Mouse (Mus musculus) heart, embryonic 13.5 days (tissue): ENCODE data around the gene Tmem192. TPM values are rescaled to one million over a fixed set of nuclear protein-coding genes. Genes with fewer than 3 reads are reported as not detected.

ENCODE experiments used
- ATAC-seq: fragments of 200-750 bp; cut with Nextera tagmentation; 2 replicates; pipeline ENCODE4 v1.8.0; 2017; ENCODE audit warnings: moderate TSS enrichment; ENCODE audit not compliant: insufficient number of reproducible peaks, low FRiP score, low TSS enrichment; ENCODE audit errors: extremely low read depth
- H3K27ac ChIP-seq: fragments of 300-500 bp; sonication (generic); replicated peaks from 2 replicates; pipeline ENCODE4 v1.5.1; 2015; ENCODE audit warnings: moderate library complexity, mild to moderate bottlenecking, inconsistent platforms
- H3K27me3 ChIP-seq: fragments of 300-500 bp; sonication (generic); replicated peaks from 2 replicates; pipeline ENCODE4 v1.6.1; 2015; ENCODE audit warnings: mild to moderate bottlenecking, inconsistent platforms
- H3K36me3 ChIP-seq: fragments of 300-500 bp; sonication (generic); 2 replicates; pipeline ENCODE4 v1.6.1; 2015; ENCODE audit warnings: mild to moderate bottlenecking, inconsistent platforms
- H3K4me1 ChIP-seq: fragments of 300-500 bp; sonication (generic); 2 replicates; pipeline ENCODE4 v1.6.1; 2015; ENCODE audit warnings: inconsistent platforms
- H3K4me2 ChIP-seq: fragments of 300-500 bp; sonication (generic); 2 replicates; pipeline ENCODE4 v1.6.1; 2015; ENCODE audit warnings: inconsistent platforms, mild to moderate bottlenecking, moderate library complexity
- H3K4me3 ChIP-seq: fragments of 300-500 bp; sonication (generic); 2 replicates; pipeline ENCODE4 v1.5.1; 2015; ENCODE audit warnings: moderate library complexity, mild to moderate bottlenecking, inconsistent platforms
- H3K9ac ChIP-seq: fragments of 300-500 bp; sonication (generic); 2 replicates; pipeline ENCODE4 v1.6.1; 2015; ENCODE audit warnings: inconsistent platforms, mild to moderate bottlenecking, moderate library complexity
- H3K9me3 ChIP-seq: fragments of 300-500 bp; sonication (generic); 2 replicates; pipeline ENCODE4 v1.6.1; 2016; ENCODE audit warnings: inconsistent platforms
- WGBS: fragments of 180-500 bp; shearing (Covaris S2); methylation state at CpG from one replicate; pipeline ENCODE4 v1.1.7; 2015; ENCODE audit warnings: mixed read lengths; 5-methylcytosine and 5-hydroxymethylcytosine counted together
- polyA plus RNA-seq: library from polyadenylated mRNA; unstranded; fragments of >200 nt; fragmentation: Nextera tagmentation; extraction: Ambion mirVana; gene quantifications from 2 replicates; pipeline ENCODE4 v1.2.1, GENCODE M21; 2015

The Tmem192 gene
- polyA plus RNA-seq, 1 experiment from 2014 or later = 24.0 TPM

- H3K4me1 ChIP-seq = no peaks in the 10 kb centered on the region
- ATAC-seq = no peak
- no peak overlapping the region for H3K4me3 ChIP-seq
- no peaks in the 10 kb centered on the region for H3K9me3 ChIP-seq
- no peak overlapping the region for H3K27ac ChIP-seq
- 80% methylated on average over 6 of the region's 6 CpGs for WGBS
- H3K27me3 ChIP-seq = no peaks in the 10 kb centered on the region
- H3K36me3 ChIP-seq = no peaks in the 10 kb centered on the region
- no peak overlapping the region for H3K4me2 ChIP-seq
- no peak overlapping the region for H3K9ac ChIP-seq
These were observed 18.0 kb upstream of the Tmem192 start for GRCm38 (mm10) chr8:64928938-64929337.

DNA sequence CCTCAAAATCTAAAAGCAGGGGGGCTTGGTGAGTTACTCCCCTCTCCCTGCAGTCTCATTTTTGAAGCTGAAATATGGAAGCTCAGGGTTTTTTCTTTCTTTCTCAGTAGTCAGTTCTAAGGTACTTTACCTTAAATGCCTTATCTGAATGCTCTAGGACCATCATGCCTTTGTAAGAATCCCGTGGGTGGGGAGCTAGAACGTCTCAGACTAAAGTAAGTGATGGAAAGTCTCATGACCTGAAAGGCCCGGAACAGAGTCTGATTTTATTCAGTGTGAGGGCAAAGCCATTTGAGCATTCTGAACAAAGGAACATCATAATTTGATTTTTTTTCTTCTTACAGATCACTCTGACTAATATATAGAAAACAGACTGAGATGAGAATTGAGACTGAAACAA, 12.0 kb upstream of the Tmem192 start:
- Histone ChIP-seq H3K27ac (no peak overlapping the region), H3K27me3 (no peaks in the 10 kb centered on the region), H3K4me1 (no peaks in the 10 kb centered on the region), H3K9ac (no peak overlapping the region), H3K36me3 (no peaks in the 10 kb centered on the region), H3K4me2 (no peak overlapping the region), H3K9me3 (no peaks in the 10 kb centered on the region), H3K4me3 (no peak overlapping the region)
- ATAC-seq = no peak
- WGBS = 57% methylated on average over 3 of the region's 3 CpGs

DNA sequence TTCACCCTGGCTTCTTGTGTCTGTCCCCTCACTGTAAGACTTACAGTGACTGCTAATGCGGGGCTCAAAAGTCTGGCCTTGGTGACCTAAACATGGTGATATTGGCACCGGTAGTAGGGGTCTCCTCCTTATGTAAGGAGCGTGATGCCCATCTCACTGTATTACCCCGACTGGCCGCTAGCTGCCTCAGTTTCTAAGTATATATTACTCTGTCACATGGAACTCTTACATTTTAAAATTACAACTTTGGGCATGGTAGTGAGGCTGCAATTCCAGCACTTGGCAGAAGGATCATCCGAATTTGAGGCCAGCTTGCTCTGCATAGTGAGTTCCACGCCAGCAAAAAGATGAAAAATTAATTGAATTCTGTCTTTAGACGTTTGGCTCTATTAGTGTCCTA, 6.0 kb upstream of the Tmem192 start:
- no peaks in the 10 kb centered on the region for H3K36me3 ChIP-seq
- peaks cover 24% of the 10 kb centered on the region for H3K27me3 ChIP-seq
- WGBS = 71% methylated on average over 8 of the region's 8 CpGs
- no peaks in the 10 kb centered on the region for H3K4me1 ChIP-seq
- no peak overlapping the region for H3K4me3 ChIP-seq
- H3K9ac ChIP-seq = no peak overlapping the region
- no peak for ATAC-seq
- H3K27ac ChIP-seq = no peak overlapping the region
- no peak overlapping the region for H3K4me2 ChIP-seq
- H3K9me3 ChIP-seq = no peaks in the 10 kb centered on the region

- 12% methylated on average over 9 of the region's 9 CpGs for WGBS
- no peaks in the 10 kb centered on the region for H3K4me1 ChIP-seq
- H3K4me2 ChIP-seq = no peak overlapping the region
- peaks cover 24% of the 10 kb centered on the region for H3K27me3 ChIP-seq
- no peak overlapping the region for H3K27ac ChIP-seq
- no peaks in the 10 kb centered on the region for H3K9me3 ChIP-seq
- no peak overlapping the region for H3K9ac ChIP-seq
- no peaks in the 10 kb centered on the region for H3K36me3 ChIP-seq
- no peak for ATAC-seq
- no peak overlapping the region for H3K4me3 ChIP-seq
These were observed 5.5 kb upstream of the Tmem192 start for GRCm38 (mm10) chr8:64941495-64941894.

- Histone ChIP-seq H3K36me3 (no peaks in the 10 kb centered on the region), H3K9me3 (no peaks in the 10 kb centered on the region), H3K4me3 (no peak overlapping the region), H3K27me3 (peaks cover 24% of the 10 kb centered on the region), H3K27ac (no peak overlapping the region), H3K4me2 (no peak overlapping the region), H3K4me1 (peaks cover 3% of the 10 kb centered on the region; the same call in 1 of the 2 replicates), H3K9ac (no peak overlapping the region)
- no peak for ATAC-seq
- WGBS = 12% methylated on average over 5 of the region's 5 CpGs
These were observed 4.0 kb upstream of the Tmem192 start for GRCm38 (mm10) chr8:64942946-64943345.

DNA sequence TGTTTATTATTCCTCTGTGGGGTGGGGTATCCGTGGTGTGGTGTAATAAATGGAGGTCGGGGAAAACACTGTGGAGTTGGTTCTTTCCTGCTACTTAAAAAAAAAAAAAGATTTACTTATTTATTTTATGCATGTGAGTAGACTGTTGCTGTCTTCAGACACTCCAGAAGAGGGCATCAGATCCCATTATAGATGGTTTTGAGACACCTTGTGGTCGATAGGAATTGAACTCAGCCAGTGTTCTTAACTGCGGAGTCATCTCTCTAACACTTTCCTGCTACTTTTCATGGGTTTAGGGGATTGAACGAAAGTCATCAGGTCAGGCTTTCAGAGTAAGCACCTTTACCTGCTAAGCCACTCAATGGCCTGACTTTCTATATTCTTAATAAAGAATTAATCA, 2.2 kb upstream of the Tmem192 start:
- ATAC-seq = no peak
- WGBS = 20% methylated on average over 5 of the region's 5 CpGs
- Histone ChIP-seq H3K27ac (no peak overlapping the region), H3K4me2 (no peak overlapping the region), H3K4me1 (peaks cover 5% of the 10 kb centered on the region; the same call in 1 of the 2 replicates), H3K27me3 (peaks cover 24% of the 10 kb centered on the region), H3K9me3 (no peaks in the 10 kb centered on the region), H3K36me3 (no peaks in the 10 kb centered on the region), H3K9ac (no peak overlapping the region), H3K4me3 (no peak overlapping the region)

DNA sequence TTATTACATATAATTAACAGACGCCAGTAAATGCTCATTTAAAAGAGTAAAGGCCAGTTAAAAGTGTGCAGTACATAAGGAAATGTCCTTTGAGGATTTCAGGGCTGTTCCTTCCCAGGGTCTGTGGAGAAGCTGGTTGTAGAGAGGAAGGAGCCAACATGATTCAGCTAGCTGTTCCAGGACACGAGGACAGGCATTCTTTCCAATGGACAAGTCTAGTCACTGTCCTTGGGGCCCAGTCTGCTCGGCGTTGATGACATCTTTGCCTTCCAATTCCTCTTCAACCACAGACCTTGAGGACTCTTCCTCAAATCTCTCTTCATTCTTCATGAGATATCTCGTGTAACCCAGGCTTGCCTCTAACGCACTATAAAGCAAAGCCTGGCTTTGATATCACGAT, 1.4 kb upstream of the Tmem192 start:
- Histone ChIP-seq H3K27me3 (peaks cover 24% of the 10 kb centered on the region), H3K9me3 (no peaks in the 10 kb centered on the region), H3K4me1 (peaks cover 5% of the 10 kb centered on the region; the same call in 1 of the 2 replicates), H3K9ac (no peak overlapping the region), H3K4me2 (no peak overlapping the region), H3K4me3 (no peak overlapping the region), H3K36me3 (no peaks in the 10 kb centered on the region), H3K27ac (no peak overlapping the region)
- ATAC-seq = no peak
- WGBS = 71% methylated on average over 7 of the region's 7 CpGs

GRCm38 (mm10) chr8:64946441-64946819, 555 bp upstream of the Tmem192 start:
- WGBS = 52% methylated on average over 8 of the region's 8 CpGs
- Histone ChIP-seq H3K4me2 (peak overlapping the region; percentile 70), H3K4me1 (peaks cover 5% of the 10 kb centered on the region; the same call in 1 of the 2 replicates), H3K9me3 (no peaks in the 10 kb centered on the region), H3K36me3 (no peaks in the 10 kb centered on the region), H3K4me3 (peak overlapping the region; percentile 75), H3K9ac (no peak overlapping the region; the same call in 1 of the 2 replicates), H3K27ac (no peak overlapping the region), H3K27me3 (peaks cover 24% of the 10 kb centered on the region)
- ATAC-seq = no peak

DNA sequence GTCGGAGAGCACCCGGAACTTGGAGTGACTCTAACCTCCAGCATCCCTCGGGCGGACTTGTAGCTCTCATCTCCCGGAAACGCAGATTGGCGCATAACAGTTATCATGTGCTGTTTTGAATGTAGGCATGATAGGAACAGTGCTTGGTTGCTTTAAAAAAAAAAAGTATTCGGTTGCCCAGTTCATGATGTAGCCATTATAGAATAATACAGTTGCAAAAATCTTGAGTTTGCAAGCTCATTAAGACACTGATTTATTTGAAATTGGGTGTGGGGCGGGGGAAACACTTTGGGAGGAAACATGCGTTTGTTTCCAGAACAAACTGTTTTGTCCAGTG, 681 bp downstream of the Tmem192 start:
- Histone ChIP-seq H3K4me3 (peak overlapping the region; percentile 75), H3K9me3 (no peaks in the 10 kb centered on the region), H3K27me3 (peaks cover 14% of the 10 kb centered on the region), H3K4me1 (peaks cover 5% of the 10 kb centered on the region; the same call in 1 of the 2 replicates), H3K27ac (peak overlapping the region; percentile 78), H3K4me2 (peak overlapping the region; percentile 70), H3K9ac (peak overlapping the region; percentile 85), H3K36me3 (no peaks in the 10 kb centered on the region)
- no peak for ATAC-seq
- 11% methylated on average over 10 of the region's 10 CpGs for WGBS

DNA sequence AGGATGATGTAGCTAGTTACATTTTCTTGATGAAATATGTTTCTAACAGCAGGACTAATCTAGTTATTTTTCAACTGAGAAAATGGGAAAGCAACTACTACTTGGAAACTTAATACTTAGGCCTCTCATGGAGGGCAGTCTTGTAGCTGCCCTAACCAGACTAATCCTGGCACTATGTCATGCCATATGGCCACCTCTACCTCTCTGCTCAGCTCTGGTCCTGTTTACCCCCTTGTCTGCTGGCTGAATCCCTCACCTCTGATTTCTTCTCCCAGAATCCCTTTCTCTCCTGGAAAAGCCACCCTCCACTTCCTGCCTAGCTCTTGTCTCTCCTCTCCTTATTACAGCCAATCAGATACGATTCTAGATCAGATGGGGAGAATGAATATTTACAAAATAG, 1.4 kb downstream of the Tmem192 start:
- peak overlapping the region; percentile 70; the same call in 1 of the 2 replicates for H3K4me2 ChIP-seq
- no peak overlapping the region for H3K27ac ChIP-seq
- WGBS = 81% methylated on average over 1 of the region's 1 CpGs
- H3K27me3 ChIP-seq = peaks cover 7% of the 10 kb centered on the region
- H3K4me3 ChIP-seq = no peak overlapping the region
- no peak overlapping the region for H3K9ac ChIP-seq
- no peak for ATAC-seq
- H3K9me3 ChIP-seq = no peaks in the 10 kb centered on the region
- H3K36me3 ChIP-seq = no peaks in the 10 kb centered on the region
- peaks cover 5% of the 10 kb centered on the region; the same call in 1 of the 2 replicates for H3K4me1 ChIP-seq

DNA sequence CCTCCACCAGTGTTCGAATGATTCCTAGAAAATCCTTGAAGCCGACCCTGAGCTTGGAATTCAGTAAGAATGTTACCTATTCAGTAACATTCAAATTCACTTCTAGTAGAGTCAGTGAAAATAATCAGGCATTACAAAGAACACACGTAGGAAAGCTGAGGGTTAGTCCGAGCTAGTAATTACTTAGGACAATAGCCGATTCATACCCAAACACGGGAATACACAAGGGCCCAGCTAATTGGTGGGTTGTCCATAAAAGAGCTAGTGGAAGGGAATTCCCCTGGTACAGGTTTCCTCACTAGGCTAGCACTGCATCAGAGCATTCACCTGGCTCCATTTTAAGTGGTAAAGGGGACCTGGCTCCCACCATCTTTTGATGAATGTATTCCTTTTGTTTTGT, 5.1 kb downstream of the Tmem192 start:
- Histone ChIP-seq H3K27me3 (no peaks in the 10 kb centered on the region), H3K9ac (no peak overlapping the region), H3K9me3 (no peaks in the 10 kb centered on the region), H3K36me3 (no peaks in the 10 kb centered on the region; the same call in 1 of the 2 replicates), H3K4me2 (no peak overlapping the region), H3K4me1 (peaks cover 5% of the 10 kb centered on the region; the same call in 1 of the 2 replicates), H3K4me3 (no peak overlapping the region), H3K27ac (no peak overlapping the region)
- 90% methylated on average over 6 of the region's 6 CpGs for WGBS
- ATAC-seq = no peak

GRCm38 (mm10) chr8:64959025-64959424, 12.0 kb downstream of the Tmem192 start:
- Histone ChIP-seq H3K27me3 (no peaks in the 10 kb centered on the region), H3K9ac (no peak overlapping the region), H3K4me2 (no peak overlapping the region), H3K4me3 (no peak overlapping the region), H3K4me1 (no peaks in the 10 kb centered on the region), H3K27ac (no peak overlapping the region), H3K36me3 (peaks cover 43% of the 10 kb centered on the region), H3K9me3 (no peaks in the 10 kb centered on the region)
- WGBS = 78% methylated on average over 9 of the region's 9 CpGs
- ATAC-seq = no peak
